Mouse (Mus musculus): Measurements from ENCODE around the gene Cox5a. TPM values are rescaled to one million over a fixed set of nuclear protein-coding genes. Genes with fewer than 3 reads are reported as not detected.

The Cox5a gene
- total RNA-seq (2023) = 84.0 to 104 TPM (median 98.3 TPM) in 4 replicates

DNA sequence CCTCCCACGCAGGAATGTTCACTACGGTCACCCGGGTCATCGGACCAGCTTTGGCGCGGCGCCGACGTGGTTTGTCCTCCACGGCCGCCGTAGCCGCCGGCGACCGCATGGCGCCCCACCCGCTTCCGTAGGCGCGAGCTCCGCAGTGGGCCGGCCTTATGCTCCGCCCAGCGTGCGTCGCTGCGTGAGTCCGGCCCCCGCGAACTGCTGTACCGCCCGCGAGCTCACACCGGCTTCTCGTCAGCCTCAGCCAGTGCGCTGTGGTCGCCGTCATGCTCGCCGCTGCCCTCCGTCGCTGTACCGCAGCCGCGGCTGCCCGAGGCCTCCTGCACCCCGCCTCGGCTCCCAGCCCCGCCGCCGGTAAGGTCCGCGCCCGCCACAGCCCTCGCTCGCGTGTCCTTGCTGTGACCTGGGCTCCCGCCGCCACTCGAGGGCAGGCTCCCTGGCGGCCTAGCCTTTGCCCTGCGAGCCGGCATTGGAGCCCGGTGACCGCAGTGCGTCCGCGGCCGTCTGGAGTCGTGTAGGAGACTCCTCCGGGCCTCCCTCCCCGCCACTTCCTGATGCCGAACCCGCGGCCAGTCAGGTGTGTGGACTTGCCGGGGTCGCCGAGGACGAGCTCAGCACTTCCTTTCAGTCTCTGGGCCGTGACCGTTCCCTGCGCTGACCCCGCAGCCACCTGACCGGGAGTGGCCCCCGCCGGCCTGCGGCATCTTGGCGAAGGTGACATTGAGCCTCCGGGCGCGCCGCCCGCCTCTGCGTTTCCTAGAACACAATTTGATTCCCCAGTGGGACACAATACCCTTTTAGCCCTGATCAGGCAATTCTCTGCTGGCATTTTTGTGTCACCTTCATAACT is at the start of gene Cox5a:
Cox5a (plus strand) TSS at position 219 of the 856 bp plus-strand sequence.

GRCm38 (mm10) chr9:57503622-57504380 is 17.3 kb upstream of the Cox5a start, which contains the start of gene Rpp25:
Gene Rpp25, plus strand, starts transcription at chr9:57504026.

DNA sequence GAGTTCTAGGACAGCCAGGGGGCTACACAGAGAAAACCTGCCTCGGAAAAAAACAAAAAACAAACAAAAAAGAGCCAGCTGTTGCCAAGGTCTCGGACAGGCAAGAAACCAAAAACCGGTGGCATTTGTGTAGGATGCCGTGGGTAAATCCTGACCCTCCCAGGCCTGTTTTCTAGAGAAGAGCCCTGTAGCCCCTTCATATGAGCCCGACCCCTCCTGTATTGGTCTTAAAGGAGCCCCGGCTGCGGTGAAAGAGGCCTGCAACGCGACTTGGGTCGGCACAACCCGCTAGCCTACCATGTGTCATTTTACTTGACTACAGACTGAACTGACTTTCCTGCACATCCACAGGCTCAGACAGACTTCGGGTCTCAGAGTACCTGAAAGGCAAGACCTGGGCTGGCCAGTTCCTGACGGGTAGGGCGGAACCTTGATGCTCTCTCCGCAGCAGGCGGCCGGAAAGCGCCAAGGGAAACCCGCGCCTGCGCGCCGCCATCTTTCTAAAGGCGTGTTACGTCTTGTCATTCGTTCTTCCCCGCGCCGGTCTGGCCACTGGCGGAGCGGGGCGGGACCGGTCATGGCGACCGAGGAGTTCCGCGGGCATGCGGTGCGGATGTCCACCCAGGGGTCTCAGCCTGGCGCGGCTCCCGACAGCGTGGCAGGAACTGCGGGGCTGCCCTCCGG is 16.1 kb downstream of the Cox5a start, which contains the start of gene Fam219b:
Fam219b (plus strand) TSS at position 485 of the 684 bp plus-strand sequence.

GRCm38 (mm10) chr9:57552139-57552887 is 31.2 kb downstream of the Cox5a start, which contains the start of gene Mpi:
Gene Mpi, minus strand, starts transcription at chr9:57552763.

GRCm38 (mm10) chr9:57560861-57561710 is 40.0 kb downstream of the Cox5a start, which contains the start of gene Scamp2:
Gene Scamp2, plus strand, starts transcription at chr9:57560943.

Other genes starting within 250 kb of the Cox5a start
- gene Ppcdc, start 81.2 kb upstream of the Cox5a start, total RNA-seq (2023) = 74.8 to 88.2 TPM (median 80.7 TPM) in 4 replicates
- gene Scamp5, start 53.2 kb upstream of the Cox5a start, total RNA-seq (2023) = 0.30 to 0.57 TPM (median 0.53 TPM) in 3 of 4 replicates, not detected in the other
- gene Rpp25, start 17.2 kb upstream of the Cox5a start, total RNA-seq (2023) = 0.43 to 0.95 TPM in 2 of 4 replicates, not detected in the others
- gene Fam219b, start 16.3 kb downstream of the Cox5a start, total RNA-seq (2023) = 11.6 to 15.8 TPM (median 11.9 TPM) in 4 replicates
- 9.3 to 11.6 TPM (median 11.3 TPM) in 4 replicates for gene Mpi, start 31.5 kb downstream of the Cox5a start, total RNA-seq (2023)
- 114 to 133 TPM (median 125 TPM) in 4 replicates for gene Scamp2, start 39.7 kb downstream of the Cox5a start, total RNA-seq (2023)
- 88.8 to 105 TPM (median 91.0 TPM) in 4 replicates for gene Ulk3, start 68.2 kb downstream of the Cox5a start, total RNA-seq (2023)
- 0.21 to 0.27 TPM in 2 of 4 replicates, not detected in the others for gene Cplx3, start 85.0 kb downstream of the Cox5a start, total RNA-seq (2023)
- 0.50 to 0.69 TPM (median 0.58 TPM) in 4 replicates for gene Lman1l, start 99.5 kb downstream of the Cox5a start, total RNA-seq (2023)
- gene Csk, start 132.4 kb downstream of the Cox5a start, total RNA-seq (2023) = 505 to 571 TPM (median 559 TPM) in 4 replicates
- gene Cyp1a2, start 162.4 kb downstream of the Cox5a start, total RNA-seq (2023) = not detected in 4 replicates
- not detected in 4 replicates for gene Cyp1a1, start 166.7 kb downstream of the Cox5a start, total RNA-seq (2023)
- gene Edc3, start 187.3 kb downstream of the Cox5a start, total RNA-seq (2023) = 20.1 to 22.5 TPM (median 20.7 TPM) in 4 replicates
- gene Clk3, start 244.6 kb downstream of the Cox5a start, total RNA-seq (2023) = 200 to 224 TPM (median 217 TPM) in 4 replicates